Mouse (Mus musculus): ENCODE measurements at regions not wholly inside any gene's neighbourhood (a gene's known extent, or its start where the extent isn't known, plus 50 kb on each side); places are given as distances from the start of the nearest gene placed in this dataset.

DNA sequence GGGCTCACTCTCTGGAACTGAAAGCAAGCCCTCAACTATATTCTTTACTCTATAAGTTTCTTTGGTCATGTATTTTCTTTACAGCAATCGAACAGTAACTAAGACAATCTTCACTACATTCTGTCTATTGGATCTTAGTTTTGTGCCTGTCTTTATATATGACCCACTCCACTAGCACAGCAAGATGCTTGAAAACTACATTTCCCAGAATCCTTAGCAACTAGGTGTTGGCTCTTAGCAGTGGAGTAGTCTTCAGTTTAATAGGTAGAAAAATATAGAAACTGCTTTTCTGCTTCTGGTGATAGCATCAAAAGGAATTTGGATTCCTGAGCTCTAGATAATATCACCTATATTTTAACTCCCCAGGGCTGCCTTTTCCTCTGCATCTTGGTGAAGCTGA lies 245.9 kb upstream of the Xylt1 start:
- TF ChIP-seq EP300 (IDR thresholded peaks at IDR 0.05; ENCODE audit: low read depth) (no peak), CTCF (IDR thresholded peaks at IDR 0.05; ENCODE audit: low read depth) (no peak)
